Mouse (Mus musculus): ENCODE measurements around the gene Ripor3.

DNA sequence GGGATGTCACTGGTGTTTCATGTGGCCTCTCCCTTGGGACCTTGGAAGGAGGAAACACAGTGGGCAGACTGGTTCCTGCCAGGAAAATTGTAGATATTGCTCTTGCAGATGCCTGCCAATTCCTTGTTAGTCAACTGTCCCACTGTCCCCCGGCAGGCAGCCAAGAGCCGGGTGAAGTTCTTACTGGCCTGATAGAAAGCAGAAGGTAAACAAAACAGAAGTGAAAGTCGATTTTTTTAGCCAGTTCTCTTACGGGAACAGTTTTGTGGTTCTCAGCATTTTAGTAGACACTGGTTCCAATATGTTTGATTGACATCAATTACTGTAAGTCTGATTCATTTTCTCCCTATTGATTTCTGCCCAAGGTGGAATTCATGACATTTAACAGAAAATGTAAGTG lies 51.6 kb downstream of the Ripor3 start:
- no peak for TF ChIP-seq POLR2A (IDR thresholded peaks at IDR 0.05; ENCODE audit: borderline replicate concordance, insufficient read depth, low read length)
- no peak for TF ChIP-seq CTCF (IDR thresholded peaks at IDR 0.05; ENCODE audit: borderline replicate concordance, insufficient read depth, low read depth, low read length)
